Comparison of ENCODE assay signal across 8 mouse cellular contexts in genomic region chr11:120467051-120467735, GRCm38 (mm10). TPM values are rescaled to one million over a fixed set of nuclear protein-coding genes. Genes with fewer than 3 reads are reported as not detected.
DNase-seq lines count a peak whose midpoint lies in the region; ATAC-seq and TF ChIP-seq lines count a peak whose summit lies in the region.

Arl16 (minus strand) TSS chr11:120467607.

- ATAC-seq in common myeloid progenitor, adult 5-6 weeks (replicated peaks; ENCODE audit: low read depth, poor library complexity, severe bottlenecking), result peak; percentile 98
- ATAC-seq in hindbrain, postnatal 0 days, result peak; percentile 100
- ATAC-seq in megakaryocyte, adult 5-6 weeks (ENCODE audit: poor library complexity, severe bottlenecking), result peak; percentile 98

- intact Hi-C loops in gastrocnemius, adult 2 months (cut with DNase I), result no loop called here
- intact Hi-C loops in left cerebral cortex, adult 2 months (cut with DNase I), result loop anchor here (1.0 kb wide), 1 partner anchor 106 kb away; the partner anchor contains the start of gene P4hb

- peak within 1 kb of the TSS; percentile 93 for H3K9ac ChIP-seq in hindbrain, postnatal 0 days (replicated peaks; ENCODE audit: low read length)

- DNase-seq in ZHBTc4 (ENCODE audit: low read depth, low spot score), result peak; percentile 100
- DNase-seq in gastrocnemius, adult 2 months, result peak; percentile 95
- peak; percentile 99 for DNase-seq in hindbrain, postnatal 0 days (ENCODE audit: low spot score)
- DNase-seq in left cerebral cortex, adult 2 months (ENCODE audit: extremely low spot score in 1 of 2, low spot score in 2 of 2), result peak; percentile 93 to 94
- DNase-seq in right cerebral cortex, adult 2 months (ENCODE audit: low spot score in 2 of 2), result peak; percentile 95 to 96
- DNase-seq in urinary bladder, postnatal 14 days (ENCODE audit: low spot score), result peak; percentile 94

- peak within 1 kb of the TSS; percentile 99 for H3K4me3 ChIP-seq in gastrocnemius, adult 2 months
- peak within 1 kb of the TSS; percentile 98 for H3K4me3 ChIP-seq in hindbrain, postnatal 0 days (ENCODE audit: low read length)
- peak within 1 kb of the TSS; percentile 80 for H3K4me3 ChIP-seq in left cerebral cortex, adult 2 months

- H3K27me3 ChIP-seq in hindbrain, postnatal 0 days (ENCODE audit: insufficient read depth, low read length), result no peaks in the 10 kb centered on the region

- H3K4me1 ChIP-seq in hindbrain, postnatal 0 days (ENCODE audit: insufficient read depth, low read length), result peaks cover 20% of the 10 kb centered on the region

- under 1% methylated on average over 53 of the region's 54 CpGs for WGBS in hindbrain, postnatal 0 days

- H3K9me3 ChIP-seq in hindbrain, postnatal 0 days (ENCODE audit: low read length), result no peaks in the 10 kb centered on the region

- peak within 1 kb of the TSS; percentile 88 for H3K27ac ChIP-seq in gastrocnemius, adult 2 months
- peak within 1 kb of the TSS; percentile 91 for H3K27ac ChIP-seq in hindbrain, postnatal 0 days
- peak within 1 kb of the TSS; percentile 86 for H3K27ac ChIP-seq in left cerebral cortex, adult 2 months

- H3K36me3 ChIP-seq in hindbrain, postnatal 0 days (ENCODE audit: insufficient read depth, low read length), result peaks cover 29% of the 10 kb centered on the region

- H3K4me2 ChIP-seq in hindbrain, postnatal 0 days (ENCODE audit: low read depth, low read length), result peak within 1 kb of the TSS; percentile 88

- no peak for TF ChIP-seq CTCF in gastrocnemius, adult 2 months (IDR thresholded peaks at IDR 0.05)
- peak; percentile 19; the same call in 1 of the 2 replicates for TF ChIP-seq CTCF in hindbrain, postnatal 0 days (IDR thresholded peaks at IDR 0.05; ENCODE audit: low read depth)
- TF ChIP-seq CTCF in left cerebral cortex, adult 2 months (IDR thresholded peaks at IDR 0.05), result no peak; the same call in 1 of the 2 replicates

RNA-seq across cellular contexts. Expression of gene Arl16, which starts in this region (rescaled TPM):
- 7.7 and 9.4 TPM in 2 replicates for total RNA-seq in common myeloid progenitor, adult 5-6 weeks (2017)
- 1 to 10 TPM; 5.6 to 6.3 TPM for total RNA-seq in gastrocnemius, adult 2 months (2021)
- total RNA-seq in hindbrain, postnatal 0 days (2014; rRNA removed), result 67.2 and 113 TPM in 2 replicates
- polyA plus RNA-seq in hindbrain, postnatal 0 days (2015; fragmentation: Nextera tagmentation; extraction: Ambion mirVana), result 71.2 and 73.0 TPM in 2 replicates
- 10 to 100 TPM; 47.9 to 51.9 TPM for total RNA-seq in left cerebral cortex, adult 2 months (2021)
- 14.1 and 15.1 TPM in 2 replicates for total RNA-seq in megakaryocyte, adult 5-6 weeks (2015)
- total RNA-seq in megakaryocyte, adult 5-6 weeks (2017), result 9.1 and 10.8 TPM in 2 replicates

Comparison
In these comparisons a context has a peak if more than half of its experiments do, and no peak if none do; other contexts are left out.
1. Peak in every context shown above with its lines: DNase-seq, ATAC-seq, H3K4me3 ChIP-seq and H3K27ac ChIP-seq.